Mouse (Mus musculus): ENCODE results near the gene Topors. TPM values are rescaled to one million over a fixed set of nuclear protein-coding genes. Genes with fewer than 3 reads are reported as not detected.

The Topors gene
- polyA plus RNA-seq, 1 experiment, result 42.0 TPM

- no peaks in the 10 kb centered on the region for H3K4me1 ChIP-seq (ENCODE audit: control insufficient read depth, insufficient read depth, low read length)
- no peak overlapping the region for H3K27ac ChIP-seq (ENCODE audit: insufficient read depth, low read length)
- TF ChIP-seq CTCF (IDR thresholded peaks at IDR 0.05; ENCODE audit: borderline replicate concordance, insufficient read depth, low read length) (no peak), POLR2A (IDR thresholded peaks at IDR 0.05; ENCODE audit: low read depth, low read length) (no peak)
- no peak overlapping the region for H3K4me3 ChIP-seq (ENCODE audit: insufficient read depth, low read length)
Measured at GRCm38 (mm10) chr4:40254385-40255103, 15.1 kb downstream of the Topors start.

GRCm38 (mm10) chr4:40253766-40254165, 15.9 kb downstream of the Topors start:
- Histone ChIP-seq H3K4me3 (ENCODE audit: insufficient read depth, low read length) (no peak overlapping the region), H3K27ac (ENCODE audit: insufficient read depth, low read length) (no peak overlapping the region), H3K4me1 (ENCODE audit: control insufficient read depth, insufficient read depth, low read length) (no peaks in the 10 kb centered on the region)
- TF ChIP-seq CTCF (IDR thresholded peaks at IDR 0.05; ENCODE audit: borderline replicate concordance, insufficient read depth, low read length), result no peak
- TF ChIP-seq POLR2A (IDR thresholded peaks at IDR 0.05; ENCODE audit: low read depth, low read length), result no peak

GRCm38 (mm10) chr4:40250984-40251383, 18.7 kb downstream of the Topors start:
- no peaks in the 10 kb centered on the region for H3K4me1 ChIP-seq (ENCODE audit: control insufficient read depth, insufficient read depth, low read length)

GRCm38 (mm10) chr4:40244035-40244434, 25.6 kb downstream of the Topors start:
- Histone ChIP-seq H3K4me1 (ENCODE audit: control insufficient read depth, insufficient read depth, low read length) (no peaks in the 10 kb centered on the region), H3K27ac (ENCODE audit: insufficient read depth, low read length) (no peak overlapping the region), H3K4me3 (ENCODE audit: insufficient read depth, low read length) (no peak overlapping the region)
- no peak for TF ChIP-seq CTCF (IDR thresholded peaks at IDR 0.05; ENCODE audit: borderline replicate concordance, insufficient read depth, low read length)
- no peak for TF ChIP-seq POLR2A (IDR thresholded peaks at IDR 0.05; ENCODE audit: low read depth, low read length)

More at GRCm38 (mm10) chr4:40250984-40251383, 18.7 kb downstream of the Topors start:
- Histone ChIP-seq H3K27ac (ENCODE audit: insufficient read depth, low read length) (no peak overlapping the region), H3K4me3 (ENCODE audit: insufficient read depth, low read length) (no peak overlapping the region)
- no peak for TF ChIP-seq POLR2A (IDR thresholded peaks at IDR 0.05; ENCODE audit: low read depth, low read length)
- no peak for TF ChIP-seq CTCF (IDR thresholded peaks at IDR 0.05; ENCODE audit: borderline replicate concordance, insufficient read depth, low read length)

GRCm38 (mm10) chr4:40243006-40243405, 26.6 kb downstream of the Topors start:
- Histone ChIP-seq H3K4me1 (ENCODE audit: control insufficient read depth, insufficient read depth, low read length) (no peaks in the 10 kb centered on the region), H3K4me3 (ENCODE audit: insufficient read depth, low read length) (no peak overlapping the region), H3K27ac (ENCODE audit: insufficient read depth, low read length) (no peak overlapping the region)
- TF ChIP-seq POLR2A (IDR thresholded peaks at IDR 0.05; ENCODE audit: low read depth, low read length), result no peak
- no peak for TF ChIP-seq CTCF (IDR thresholded peaks at IDR 0.05; ENCODE audit: borderline replicate concordance, insufficient read depth, low read length)

- Histone ChIP-seq H3K4me3 (ENCODE audit: insufficient read depth, low read length) (no peak overlapping the region), H3K4me1 (ENCODE audit: control insufficient read depth, insufficient read depth, low read length) (no peaks in the 10 kb centered on the region), H3K27ac (ENCODE audit: insufficient read depth, low read length) (no peak overlapping the region)
- TF ChIP-seq CTCF (IDR thresholded peaks at IDR 0.05; ENCODE audit: borderline replicate concordance, insufficient read depth, low read length) (no peak), POLR2A (IDR thresholded peaks at IDR 0.05; ENCODE audit: low read depth, low read length) (no peak)
Measured at GRCm38 (mm10) chr4:40241928-40242327, 27.7 kb downstream of the Topors start.

GRCm38 (mm10) chr4:40240272-40240744, 29.3 kb downstream of the Topors start:
- TF ChIP-seq CTCF (IDR thresholded peaks at IDR 0.05; ENCODE audit: borderline replicate concordance, insufficient read depth, low read length) (no peak), POLR2A (IDR thresholded peaks at IDR 0.05; ENCODE audit: low read depth, low read length) (no peak)
- Histone ChIP-seq H3K4me3 (ENCODE audit: insufficient read depth, low read length) (peak overlapping the region; percentile 82), H3K4me1 (ENCODE audit: control insufficient read depth, insufficient read depth, low read length) (no peaks in the 10 kb centered on the region), H3K27ac (ENCODE audit: insufficient read depth, low read length) (0 out of 2 replicates have a peak overlapping the region, but pooled peaks have one; percentile 91)

GRCm38 (mm10) chr4:40239409-40240271, 30.0 kb downstream of the Topors start, which contains the start of gene Ddx58:
Gene Ddx58, minus strand, starts transcription at chr4:40239828.
- TF ChIP-seq CTCF (IDR thresholded peaks at IDR 0.05; ENCODE audit: borderline replicate concordance, insufficient read depth, low read length) (no peak), POLR2A (IDR thresholded peaks at IDR 0.05; ENCODE audit: low read depth, low read length) (peak; percentile 56)
- Histone ChIP-seq H3K27ac (ENCODE audit: insufficient read depth, low read length) (peak within 1 kb of the TSS; percentile 91), H3K4me3 (ENCODE audit: insufficient read depth, low read length) (peak within 1 kb of the TSS; percentile 82), H3K4me1 (ENCODE audit: control insufficient read depth, insufficient read depth, low read length) (no peaks in the 10 kb centered on the region)

- no peaks in the 10 kb centered on the region for H3K4me1 ChIP-seq (ENCODE audit: control insufficient read depth, insufficient read depth, low read length)
- peak overlapping the region; percentile 91 for H3K27ac ChIP-seq (ENCODE audit: insufficient read depth, low read length)
- TF ChIP-seq POLR2A (IDR thresholded peaks at IDR 0.05; ENCODE audit: low read depth, low read length) (peak; percentile 52; the same call in 1 of the 2 replicates), CTCF (IDR thresholded peaks at IDR 0.05; ENCODE audit: borderline replicate concordance, insufficient read depth, low read length) (no peak)
- peak overlapping the region; percentile 82 for H3K4me3 ChIP-seq (ENCODE audit: insufficient read depth, low read length)
Measured at GRCm38 (mm10) chr4:40238483-40239408, 30.9 kb downstream of the Topors start.

Measured in embryonic fibroblast, embryonic 13.5 days (primary cell).